22 mouse cellular contexts compared by ENCODE assay signal in the genomic region with DNA sequence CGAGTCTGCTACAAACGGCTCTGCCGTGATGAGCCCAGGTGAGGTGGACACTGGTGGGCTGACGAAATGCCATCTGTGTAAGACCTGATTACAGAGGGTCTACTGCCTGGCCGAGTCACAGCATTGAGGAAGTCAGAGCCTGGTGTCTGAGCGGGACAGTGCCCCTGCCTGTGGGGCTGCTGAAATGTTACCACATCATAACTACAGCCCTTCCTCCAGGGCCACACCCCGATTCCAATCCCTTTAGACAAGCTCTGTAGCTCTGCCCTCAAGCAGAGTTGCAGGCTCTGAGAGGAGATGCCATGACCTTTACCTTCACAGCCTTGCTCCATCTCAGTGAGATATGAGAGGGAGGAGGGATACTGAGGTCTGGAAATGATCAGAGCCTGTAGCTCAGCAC. TPM values are rescaled to one million over a fixed set of nuclear protein-coding genes. Genes with fewer than 3 reads are reported as not detected.
DNase-seq lines count a peak whose midpoint lies in the region; ATAC-seq and TF ChIP-seq lines count a peak whose summit lies in the region.
"Had no signal": no experiment of that assay in that cellular context is flagged by ENCODE, and none has a peak within 500 bp of the region (broad histone marks: within the 10 kb centered on the region; RNA-seq: fewer than 3 reads in every experiment).

No protein-coding gene starts in this region.

- H3K4me2 ChIP-seq in intestine, embryonic 16.5 days (ENCODE audit: low read depth, low read length), result no peak overlapping the region
- H3K4me2 ChIP-seq in liver, postnatal 0 days (ENCODE audit: low read depth, low read length), result no peak overlapping the region
- H3K4me2 ChIP-seq: embryonic facial prominence, embryonic 12.5 days; forebrain, embryonic 15.5 days; heart, embryonic 11.5 days; heart, embryonic 15.5 days; hindbrain, embryonic 14.5 days had no signal

- no peaks in the 10 kb centered on the region for H3K36me3 ChIP-seq in intestine, embryonic 16.5 days (ENCODE audit: control insufficient read depth, insufficient read depth, low read length)
- H3K36me3 ChIP-seq in liver, postnatal 0 days (replicated peaks; ENCODE audit: insufficient read depth, low read length), result no peaks in the 10 kb centered on the region
- H3K36me3 ChIP-seq: embryonic facial prominence, embryonic 12.5 days; forebrain, embryonic 15.5 days; heart, embryonic 15.5 days; hindbrain, embryonic 10.5 days had no signal

- no peak overlapping the region for H3K9ac ChIP-seq in intestine, embryonic 16.5 days (ENCODE audit: low read depth, low read length)
- H3K9ac ChIP-seq in liver, postnatal 0 days (replicated peaks), result no peak overlapping the region
- H3K9ac ChIP-seq: embryonic facial prominence, embryonic 12.5 days; forebrain, embryonic 15.5 days; heart, embryonic 15.5 days; hindbrain, embryonic 14.5 days had no signal

- ATAC-seq in intestine, embryonic 16.5 days, result peak; percentile 50; the same call in 1 of the 2 replicates
- ATAC-seq in liver, postnatal 0 days, result no peak
- ATAC-seq: forebrain, embryonic 15.5 days had no signal

- no peaks in the 10 kb centered on the region for H3K4me1 ChIP-seq in intestine, embryonic 16.5 days (ENCODE audit: control insufficient read depth, insufficient read depth, low read length)
- no peaks in the 10 kb centered on the region for H3K4me1 ChIP-seq in liver, postnatal 0 days (ENCODE audit: insufficient read depth)
- H3K4me1 ChIP-seq: embryonic facial prominence, embryonic 12.5 days; forebrain, embryonic 15.5 days; heart, embryonic 15.5 days; hindbrain, embryonic 10.5 days had no signal

- peak; percentile 16 for DNase-seq in 416B (ENCODE audit: low read depth)
- peak; percentile 29 for DNase-seq in NIH3T3 (ENCODE audit: low read depth)
- no peak for DNase-seq in liver, postnatal 0 days
- no peak for DNase-seq in ovary, postnatal 36 days (ENCODE audit: low spot score)
- no peak for DNase-seq in adrenal gland, adult (ENCODE audit: inconsistent age in 2 of 2, low spot score in 1 of 2)
- DNase-seq: adrenal gland, adult 8-10 months; adrenal gland, postnatal 36 days; cerebellum, adult 2 months; cerebellum, postnatal 14 days; gastrocnemius, postnatal 36 days; heart, adult 2 months; heart, postnatal 14 days had no signal

- H3K9me3 ChIP-seq in intestine, embryonic 16.5 days (ENCODE audit: control insufficient read depth, low read length), result no peaks in the 10 kb centered on the region
- H3K9me3 ChIP-seq in liver, postnatal 0 days (ENCODE audit: low read length), result no peaks in the 10 kb centered on the region
- H3K9me3 ChIP-seq: embryonic facial prominence, embryonic 12.5 days; forebrain, embryonic 15.5 days; heart, embryonic 15.5 days; hindbrain, embryonic 10.5 days had no signal

- TF ChIP-seq CTCF in liver, postnatal 0 days (IDR thresholded peaks at IDR 0.05; ENCODE audit: low read depth), result no peak

- H3K4me3 ChIP-seq in intestine, embryonic 16.5 days (ENCODE audit: low read length), result no peak overlapping the region
- H3K4me3 ChIP-seq in liver, postnatal 0 days (ENCODE audit: low read depth, low read length), result no peak overlapping the region
- H3K4me3 ChIP-seq: embryonic facial prominence, embryonic 12.5 days; forebrain, embryonic 15.5 days; heart, adult 2 months; heart, embryonic 15.5 days; hindbrain, embryonic 10.5 days had no signal

- no peak for TF ChIP-seq EP300 in liver, postnatal 0 days (IDR thresholded peaks at IDR 0.05; ENCODE audit: low read depth)

- H3K27ac ChIP-seq in intestine, embryonic 16.5 days (ENCODE audit: low read length), result no peak overlapping the region
- H3K27ac ChIP-seq in liver, postnatal 0 days (ENCODE audit: low read depth), result no peak overlapping the region
- H3K27ac ChIP-seq: embryonic facial prominence, embryonic 12.5 days; forebrain, embryonic 15.5 days; heart, adult 2 months; heart, embryonic 15.5 days; hindbrain, embryonic 10.5 days; hindbrain, embryonic 14.5 days had no signal

- H3K27me3 ChIP-seq in intestine, embryonic 16.5 days (replicated peaks; ENCODE audit: control insufficient read depth, insufficient read depth, low read length), result no peaks in the 10 kb centered on the region
- no peaks in the 10 kb centered on the region for H3K27me3 ChIP-seq in liver, postnatal 0 days (ENCODE audit: insufficient read depth, low read length)
- H3K27me3 ChIP-seq: embryonic facial prominence, embryonic 12.5 days; forebrain, embryonic 15.5 days; heart, embryonic 15.5 days had no signal

- 75% methylated on average over 7 of the region's 7 CpGs for WGBS in intestine, embryonic 16.5 days
- 51% methylated on average over 7 of the region's 7 CpGs for WGBS in liver, postnatal 0 days (ENCODE audit: insufficient replicate concordance)

RNA-seq across cellular contexts. Expression of a gene that starts 9.8 kb away (rescaled TPM):
- 1.8 TPM in 2 replicates for polyA plus RNA-seq in intestine, embryonic 16.5 days (2015; fragmentation: Nextera tagmentation; extraction: Ambion mirVana)
- not detected in 2 replicates for polyA plus RNA-seq in liver, postnatal 0 days (2015; fragmentation: Nextera tagmentation; extraction: Ambion mirVana)
- polyA plus RNA-seq: C2C12; cerebellum, adult 2 months; cortical plate, adult 2 months; forebrain, embryonic 11.5 days; forebrain, embryonic 15.5 days; heart, adult 2 months; heart, embryonic 11.5 days; heart, embryonic 15.5 days; hindbrain, embryonic 10.5 days; hindbrain, embryonic 14.5 days had no signal

RNA-seq across cellular contexts. Expression of a gene that starts 23.4 kb away (rescaled TPM):
- 9.4 and 11.7 TPM in 2 replicates for polyA plus RNA-seq in intestine, embryonic 16.5 days (2015; fragmentation: Nextera tagmentation; extraction: Ambion mirVana)
- polyA plus RNA-seq in liver, postnatal 0 days (2015; fragmentation: Nextera tagmentation; extraction: Ambion mirVana), result 4.8 and 5.5 TPM in 2 replicates
- polyA plus RNA-seq: cortical plate, adult 2 months had no signal

RNA-seq across cellular contexts. Expression of a gene that starts 37.5 kb away (rescaled TPM):
- polyA plus RNA-seq in intestine, embryonic 16.5 days (2015; fragmentation: Nextera tagmentation; extraction: Ambion mirVana), result 2.7 and 2.8 TPM in 2 replicates
- 1.4 and 1.6 TPM in 2 replicates for polyA plus RNA-seq in liver, postnatal 0 days (2015; fragmentation: Nextera tagmentation; extraction: Ambion mirVana)

RNA-seq across cellular contexts. Expression of a gene that starts 49.9 kb away (rescaled TPM):
- polyA plus RNA-seq in intestine, embryonic 16.5 days (2015; fragmentation: Nextera tagmentation; extraction: Ambion mirVana), result 0.29 and 0.43 TPM in 2 replicates
- 0.06 and 0.09 TPM in 2 replicates for polyA plus RNA-seq in liver, postnatal 0 days (2015; fragmentation: Nextera tagmentation; extraction: Ambion mirVana)
- polyA plus RNA-seq: forebrain, embryonic 11.5 days; forebrain, embryonic 15.5 days; heart, embryonic 11.5 days; heart, embryonic 15.5 days; hindbrain, embryonic 10.5 days had no signal

Comparison
In these comparisons a context has a peak if more than half of its experiments do, and no peak if none do; other contexts are left out.
1. DNase-seq: peak in 416B (single experiment) and NIH3T3 (single experiment); none in liver, postnatal 0 days (single experiment), ovary, postnatal 36 days (single experiment) and adrenal gland, adult (0 of 2).